Mouse (Mus musculus) ES-E14 (cell line): ENCODE data around the gene Rhox7b. TPM values are rescaled to one million over a fixed set of nuclear protein-coding genes. Genes with fewer than 3 reads are reported as not detected.
A peak's percentile ranks its signal among the peaks of the same experiment; 100 is the strongest.

ENCODE experiments used
- DNase-seq: peaks from one replicate; pipeline ENCODE4 v3.0.0-alpha.2; 2013; ENCODE audit warnings: low read depth, low spot score
- H3K27ac ChIP-seq: 2 replicates; pipeline ENCODE4 v1.5.1; 2012; ENCODE audit warnings: low read depth, mild to moderate bottlenecking, low read length, moderate library complexity, mixed read lengths; ENCODE audit not compliant: poor library complexity, insufficient read depth, severe bottlenecking
- H3K36me3 ChIP-seq: 2 replicates; pipeline ENCODE4 v1.6.1; 2012; ENCODE audit warnings: mild to moderate bottlenecking, low read length, moderate library complexity, mixed read lengths; ENCODE audit not compliant: control insufficient read depth, poor library complexity, insufficient read depth, severe bottlenecking
- H3K4me1 ChIP-seq, 2 experiments: fragments of 150-350 bp in 1 of 2; sonication (generic) in 1 of 2; 2 replicates each; pipeline ENCODE4 v1.6.1; 2012; ENCODE audit warnings: low read length in 2 of 2, mild to moderate bottlenecking in 1 of 2, mixed read lengths in 1 of 2; ENCODE audit not compliant: control insufficient read depth in 2 of 2, insufficient read depth in 2 of 2, poor library complexity in 1 of 2
- H3K4me3 ChIP-seq, 2 experiments: fragments of 150-350 bp in 1 of 2; sonication (generic) in 1 of 2; 2 replicates each; pipeline ENCODE4 v1.5.1; 2012; ENCODE audit warnings: low read length in 2 of 2, low read depth in 1 of 2, mild to moderate bottlenecking in 1 of 2, mixed read lengths in 1 of 2; ENCODE audit not compliant: insufficient read depth in 1 of 2, poor library complexity in 1 of 2, severe bottlenecking in 1 of 2
- H3K9ac ChIP-seq: 2 replicates; pipeline ENCODE4 v1.6.1; 2012; ENCODE audit warnings: low read depth, mild to moderate bottlenecking, low read length, mixed read lengths; ENCODE audit not compliant: poor library complexity, insufficient read depth, severe bottlenecking
- H3K9me3 ChIP-seq: fragments of 150-350 bp; sonication (generic); 2 replicates; pipeline ENCODE4 v1.6.1; 2012; ENCODE audit warnings: low read depth, mild to moderate bottlenecking, low read length; ENCODE audit not compliant: control insufficient read depth, insufficient read depth
- CHD2 ChIP-seq: IDR thresholded peaks from 2 replicates; pipeline ENCODE4 v1.6.1; 2014; ENCODE audit warnings: mild to moderate bottlenecking, low read depth, low read length, inconsistent platforms
- HCFC1 ChIP-seq: IDR thresholded peaks from 2 replicates; pipeline ENCODE4 v1.6.1; 2012; ENCODE audit warnings: low read length, inconsistent platforms, borderline replicate concordance; ENCODE audit not compliant: insufficient read depth
- MAFK ChIP-seq: IDR thresholded peaks from 2 replicates; pipeline ENCODE4 v1.6.1; 2014; ENCODE audit warnings: mild to moderate bottlenecking, low read depth, low read length, inconsistent platforms; ENCODE audit not compliant: insufficient read depth
- ZC3H11A ChIP-seq: IDR thresholded peaks from 2 replicates; pipeline ENCODE4 v1.6.1; 2012; ENCODE audit warnings: low read depth, mild to moderate bottlenecking, inconsistent platforms, low read length, borderline replicate concordance
- ZNF384 ChIP-seq: IDR thresholded peaks from 2 replicates; pipeline ENCODE4 v1.6.1; 2012; ENCODE audit warnings: low read depth, low read length, inconsistent platforms
- in situ Hi-C, 2 experiments: fragments of 600-800 bp; cut with MboI; formaldehyde crosslinking; loops; one replicate each; pipeline ENCODE4 v1.15.1; 2025; ENCODE audit warnings: low sequenced_read_pairs in 2 of 2, inconsistent platforms in 1 of 2; ENCODE audit not compliant: unreplicated experiment in 2 of 2
- total RNA-seq: library from RNA; depleted of rRNA; stranded (reverse); fragments of 300-350 nt; gene quantifications from 2 replicates; pipeline ENCODE4 v1.2.3, GENCODE M21; 2012; rRNA removed

Gene Rhox7b
- total RNA-seq, 1 experiment: not detected

GRCm38 (mm10) chrX:37878844-37879243 lies 18.2 kb downstream of the Rhox7b start, which contains the start of gene Rhox8:
Gene Rhox8 (minus strand): TSS chrX:37878944.
- no peak within 1 kb of the TSS for H3K9ac ChIP-seq
- H3K4me3 ChIP-seq: no peak within 1 kb of the TSS
- no peaks in the 10 kb centered on the region for H3K36me3 ChIP-seq
- no peak for DNase-seq
- in situ Hi-C loops: no loop called here
- no peak within 1 kb of the TSS for H3K27ac ChIP-seq
- H3K4me1 ChIP-seq: no peaks in the 10 kb centered on the region
- no peaks in the 10 kb centered on the region for H3K9me3 ChIP-seq
- TF ChIP-seq ZC3H11A (no peak), ZNF384 (no peak), CHD2 (no peak), HCFC1 (no peak), MAFK (no peak)

DNA sequence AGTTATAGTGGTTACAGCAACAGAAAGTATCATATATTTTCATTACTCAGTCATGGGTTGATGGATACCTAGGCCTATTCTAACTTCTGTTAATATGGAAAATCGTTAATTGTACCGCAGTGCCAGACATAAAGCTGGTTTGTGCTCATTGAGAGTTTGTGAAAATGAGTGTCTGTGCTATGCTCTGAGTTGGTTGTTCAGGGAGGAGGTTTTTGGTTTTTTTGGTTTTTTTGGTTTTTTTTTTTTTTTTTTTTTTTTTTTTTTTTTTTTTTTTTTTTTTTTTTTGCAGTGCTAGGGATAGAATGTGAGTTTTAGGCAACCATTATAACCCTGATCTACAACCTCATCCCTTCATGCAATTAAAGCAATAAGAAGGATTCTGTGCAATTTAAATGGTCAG lies 25.4 kb downstream of the Rhox7b start:
- Histone ChIP-seq H3K36me3 (no peaks in the 10 kb centered on the region), H3K9me3 (no peaks in the 10 kb centered on the region), H3K4me1 (no peaks in the 10 kb centered on the region), H3K9ac (no peak overlapping the region), H3K4me3 (no peak overlapping the region), H3K27ac (no peak overlapping the region)
- peak; percentile 80 for TF ChIP-seq ZNF384
- no peak for TF ChIP-seq ZC3H11A
- DNase-seq: no peak
- in situ Hi-C loops: no loop called here

Other genes with a start within 250 kb of the Rhox7b start
- gene Rhox4g, start 245.9 kb downstream of the Rhox7b start, total RNA-seq: 0.11 TPM in 1 of 2 replicates, not detected in the other
- gene Rhox3h, start 228.5 kb downstream of the Rhox7b start, total RNA-seq: not detected in 2 replicates
- not detected in 2 replicates for gene Rhox2h, start 224.0 kb downstream of the Rhox7b start, total RNA-seq
- 345 and 408 TPM in 2 replicates for gene Rhox5, start 92.4 kb downstream of the Rhox7b start, total RNA-seq
- gene Rhox6, start 70.3 kb downstream of the Rhox7b start, total RNA-seq: 13.8 and 38.0 TPM in 2 replicates
- not detected in 2 replicates for gene Rhox7a, start 65.5 kb downstream of the Rhox7b start, total RNA-seq
- gene Rhox8, start 18.3 kb downstream of the Rhox7b start, total RNA-seq: not detected in 2 replicates
- gene Rhox9, start 4.5 kb upstream of the Rhox7b start, total RNA-seq: 18.5 and 33.2 TPM in 2 replicates
- not detected in 2 replicates for gene Btg1-ps1, start 121.6 kb upstream of the Rhox7b start, total RNA-seq
- gene Btg1-ps2, start 145.9 kb upstream of the Rhox7b start, total RNA-seq: not detected in 2 replicates
- gene Rhox10, start 169.2 kb upstream of the Rhox7b start, total RNA-seq: 1.0 and 4.2 TPM in 2 replicates
- not detected in 2 replicates for gene Rhox11, start 187.9 kb upstream of the Rhox7b start, total RNA-seq
- 0.98 TPM in 1 of 2 replicates, not detected in the other for gene Rhox12, start 213.7 kb upstream of the Rhox7b start, total RNA-seq
- gene Rhox13, start 224.0 kb upstream of the Rhox7b start, total RNA-seq: 8.0 and 20.7 TPM in 2 replicates